Mouse (Mus musculus) heart, adult 2 months (tissue): ENCODE data around the gene Ndufa4l2.

Experiments
- CTCF ChIP-seq: fragments of 200-600 bp; IDR thresholded peaks from 2 replicates; pipeline ENCODE4 v1.8.1; 2022; ENCODE audit warnings: antibody characterized with exemption, mild to moderate bottlenecking, moderate library complexity
- EP300 ChIP-seq: fragments of 200-500 bp; IDR thresholded peaks from 2 replicates; pipeline ENCODE4 v1.6.1; 2011; ENCODE audit warnings: low read depth, low read length, control low read depth; ENCODE audit not compliant: insufficient read depth
- POLR2A ChIP-seq: fragments of 200-500 bp; IDR thresholded peaks from 2 replicates; pipeline ENCODE4 v1.6.1; 2011; ENCODE audit warnings: mild to moderate bottlenecking, low read depth, low read length, control low read depth; ENCODE audit not compliant: insufficient read depth

DNA sequence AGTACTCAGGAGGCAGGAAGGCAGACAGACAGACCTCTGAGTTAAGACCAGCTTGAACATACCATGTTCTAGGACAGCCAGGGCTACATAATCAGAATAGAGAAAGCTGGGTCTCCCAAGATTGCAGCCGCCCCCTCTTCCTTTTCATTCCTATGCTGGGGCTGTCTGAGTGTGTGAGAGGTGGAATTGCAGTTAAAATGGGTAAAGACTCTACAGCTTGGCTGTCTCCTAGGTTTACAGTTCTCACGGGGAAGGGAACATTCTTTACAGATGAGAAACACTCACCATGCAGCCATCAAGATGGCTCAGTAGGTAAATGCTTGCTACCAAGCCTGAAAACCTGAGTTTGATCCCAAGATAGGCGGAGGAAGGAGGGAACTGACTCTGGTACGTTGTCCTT is 14.7 kb upstream of the Ndufa4l2 start:
- TF ChIP-seq POLR2A: no peak
- TF ChIP-seq CTCF: no peak
- no peak for TF ChIP-seq EP300
